Mouse (Mus musculus) urinary bladder, postnatal 14 days (tissue): ENCODE measurements around the gene Psme2.
A peak's percentile ranks its signal among the peaks of the same experiment; 100 is the strongest.

Experiments
- DNase-seq: peaks from one replicate; pipeline ENCODE4 v3.0.0; 2021; ENCODE audit warnings: low spot score

The Psme2 gene

GRCm38 (mm10) chr14:55596036-55596690 is 5.2 kb upstream of the Psme2 start:
- DNase-seq = no peak

GRCm38 (mm10) chr14:55592226-55592625 is 1.3 kb upstream of the Psme2 start:
- DNase-seq = no peak

GRCm38 (mm10) chr14:55591331-55591891 is 498 bp upstream of the Psme2 start, which contains the start of gene Rnf31:
TSS of gene Rnf31 (plus strand) at chr14:55591708.
- peak; percentile 96 for DNase-seq

- no peak for DNase-seq
Observed at GRCm38 (mm10) chr14:55589771-55590448, 1.0 kb downstream of the Psme2 start.

GRCm38 (mm10) chr14:55589271-55589670 is 1.6 kb downstream of the Psme2 start:
- no peak for DNase-seq

- no peak for DNase-seq
Observed at GRCm38 (mm10) chr14:55586149-55586548, 4.8 kb downstream of the Psme2 start.

GRCm38 (mm10) chr14:55585566-55585960 is 5.3 kb downstream of the Psme2 start:
- no peak for DNase-seq

GRCm38 (mm10) chr14:55584702-55585565 is 6.0 kb downstream of the Psme2 start, which contains the start of gene Emc9:
TSS of gene Emc9 (minus strand) at chr14:55585302.
- DNase-seq = peak; percentile 78

GRCm38 (mm10) chr14:55584303-55584701 is 6.6 kb downstream of the Psme2 start:
- no peak for DNase-seq

- no peak for DNase-seq
Observed at GRCm38 (mm10) chr14:55581981-55582681, 8.8 kb downstream of the Psme2 start.

- no peak for DNase-seq
Observed at GRCm38 (mm10) chr14:55580731-55581130, 10.2 kb downstream of the Psme2 start.

GRCm38 (mm10) chr14:55579511-55580496 is 11.1 kb downstream of the Psme2 start:
- DNase-seq = no peak

- peak; percentile 61 for DNase-seq
Observed at GRCm38 (mm10) chr14:55578668-55579269, 12.1 kb downstream of the Psme2 start.

GRCm38 (mm10) chr14:55577871-55578667 is 12.8 kb downstream of the Psme2 start, which contains the start of gene Psme1:
TSS of gene Psme1 (plus strand) at chr14:55578123.
- DNase-seq = peak; percentile 80

GRCm38 (mm10) chr14:55576376-55576775 is 14.5 kb downstream of the Psme2 start:
- no peak for DNase-seq

GRCm38 (mm10) chr14:55575711-55576110 is 15.2 kb downstream of the Psme2 start:
- DNase-seq = no peak

GRCm38 (mm10) chr14:55575302-55575701 is 15.6 kb downstream of the Psme2 start, which contains the start of gene Fitm1:
TSS of gene Fitm1 (plus strand) at chr14:55575617.
- no peak for DNase-seq

- no peak for DNase-seq
Observed at GRCm38 (mm10) chr14:55571760-55572159, 19.2 kb downstream of the Psme2 start.

GRCm38 (mm10) chr14:55570588-55570987 is 20.3 kb downstream of the Psme2 start:
- no peak for DNase-seq
